Mouse (Mus musculus) embryonic stem cell, embryonic (primary cell): Measurements from ENCODE around the gene Pabpc1l.

ENCODE experiments used
- CTCF ChIA-PET, 4 experiments: fragments of 300-600 bp in 2 of 4; fragments of 350-600 bp in 2 of 4; sonication (Branson Sonifier 250); formaldehyde crosslinking; loops; one replicate each; lab custom pipeline; 2022; ENCODE audit warnings: inconsistent platforms in 2 of 4; lab: Charles Lee
- POLR2A ChIA-PET, 4 experiments: fragments of 300-600 bp in 2 of 4; fragments of 350-600 bp in 2 of 4; sonication (Branson Sonifier 250); formaldehyde crosslinking; loops; one replicate each; lab custom pipeline; 2022; ENCODE audit warnings: antibody characterized with exemption in 4 of 4, inconsistent platforms in 1 of 4; lab: Charles Lee

Gene Pabpc1l

GRCm38 (mm10) chr2:164010944-164011343 is 14.3 kb upstream of the Pabpc1l start:
- ChIA-PET CTCF (no interaction called here), POLR2A (interaction anchor here in 2 of 4 experiments (0.8 to 1.8 kb wide), 8 partner anchors 10 to 73 kb away, joined by 3 to 14 read pairs (median 3); partner anchors contain the start of genes Stk4 (in 1 of the 2) and Ywhab (in 1 of the 2))

GRCm38 (mm10) chr2:164015304-164015703 is 9.9 kb upstream of the Pabpc1l start:
- POLR2A ChIA-PET: interaction anchor here in 1 of 4 experiments (0.8 kb wide), 1 partner anchor 13 kb away, joined by 4 read pairs; no protein-coding TSS in a partner anchor

GRCm38 (mm10) chr2:164018910-164019309 is 6.3 kb upstream of the Pabpc1l start:
- POLR2A ChIA-PET: interaction anchor here in 2 of 4 experiments (0.5 to 2.6 kb wide), 4 partner anchors 10 to 660 kb away, joined by 3 to 6 read pairs (median 4); partner anchors contain the start of gene Tomm34 (in 1 of the 2)
- CTCF ChIA-PET: no interaction called here

More at GRCm38 (mm10) chr2:164015304-164015703, 9.9 kb upstream of the Pabpc1l start:
- CTCF ChIA-PET: no interaction called here

GRCm38 (mm10) chr2:164019943-164020342 is 5.3 kb upstream of the Pabpc1l start:
- ChIA-PET CTCF (interaction anchor here in 2 of 4 experiments (0.6 to 1.2 kb wide), 2 partner anchors 13 to 14 kb away, joined by 3 to 5 read pairs; no protein-coding TSS in a partner anchor), POLR2A (interaction anchor here in 3 of 4 experiments (0.7 to 2.0 kb wide), 4 partner anchors 10 to 30 kb away, joined by 3 to 6 read pairs (median 4); no protein-coding TSS in a partner anchor)

- POLR2A ChIA-PET: interaction anchor here in 1 of 4 experiments (0.7 to 1.0 kb wide), 2 partner anchors 34 to 35 kb away, joined by 3 read pairs; no protein-coding TSS in a partner anchor
- CTCF ChIA-PET: interaction anchor here in 1 of 4 experiments (1.1 kb wide), 1 partner anchor 234 kb away, joined by 3 read pairs; no protein-coding TSS in a partner anchor
These were observed 3.1 kb upstream of the Pabpc1l start for GRCm38 (mm10) chr2:164022104-164022503.

- ChIA-PET CTCF (no interaction called here), POLR2A (interaction anchor here in 1 of 4 experiments (1.0 kb wide), 1 partner anchor 18 kb away, joined by 3 read pairs; no protein-coding TSS in a partner anchor)
These were observed 5.9 kb downstream of the Pabpc1l start for GRCm38 (mm10) chr2:164031147-164031546.

GRCm38 (mm10) chr2:164032973-164033372 is 7.7 kb downstream of the Pabpc1l start:
- POLR2A ChIA-PET: no interaction called here
- CTCF ChIA-PET: interaction anchor here in 1 of 4 experiments (0.6 to 1.6 kb wide), 3 partner anchors 12 to 478 kb away, joined by 4 to 5 read pairs (median 5); no protein-coding TSS in a partner anchor

GRCm38 (mm10) chr2:164036520-164037019 is 11.3 kb downstream of the Pabpc1l start:
- CTCF ChIA-PET: interaction anchor here (0.5 to 1.1 kb wide), 8 partner anchors 11 to 446 kb away, joined by 3 to 8 read pairs (median 3); partner anchors contain the start of gene Pabpc1l (in 2 of the 4)
- POLR2A ChIA-PET: interaction anchor here in 3 of 4 experiments (0.5 to 1.5 kb wide), 7 partner anchors 9 to 486 kb away, joined by 3 to 4 read pairs (median 3); partner anchors contain the start of genes Tomm34 (in 2 of the 3) and Pabpc1l (in 1 of the 3)

- ChIA-PET POLR2A (no interaction called here), CTCF (no interaction called here)
These were observed 13.3 kb downstream of the Pabpc1l start for GRCm38 (mm10) chr2:164038407-164039028.

- POLR2A ChIA-PET: interaction anchor here in 1 of 4 experiments (0.7 kb wide), 1 partner anchor 317 kb away, joined by 3 read pairs; no protein-coding TSS in a partner anchor
- CTCF ChIA-PET: no interaction called here
These were observed 15.7 kb downstream of the Pabpc1l start for GRCm38 (mm10) chr2:164040949-164041348.

- ChIA-PET CTCF (no interaction called here), POLR2A (interaction anchor here in 1 of 4 experiments (0.7 kb wide), 1 partner anchor 317 kb away, joined by 3 read pairs; no protein-coding TSS in a partner anchor)
These were observed 16.3 kb downstream of the Pabpc1l start for GRCm38 (mm10) chr2:164041523-164041922.

GRCm38 (mm10) chr2:164047197-164047690 is 22.0 kb downstream of the Pabpc1l start:
- CTCF ChIA-PET: no interaction called here
- POLR2A ChIA-PET: interaction anchor here in 2 of 4 experiments (1.2 to 1.6 kb wide), 3 partner anchors 11 to 24 kb away, joined by 3 to 7 read pairs (median 4); partner anchors contain the start of gene Tomm34 (in 1 of the 2)

- ChIA-PET POLR2A (interaction anchor here in 1 of 4 experiments (1.2 to 1.7 kb wide), 3 partner anchors 16 to 47 kb away, joined by 3 to 6 read pairs (median 4); partner anchors contain the start of genes Stk4 and Tomm34), CTCF (no interaction called here)
These were observed 28.5 kb downstream of the Pabpc1l start for GRCm38 (mm10) chr2:164053767-164054166.

GRCm38 (mm10) chr2:164054671-164055070 is 29.4 kb downstream of the Pabpc1l start:
- ChIA-PET POLR2A (interaction anchor here in 2 of 4 experiments (0.6 to 1.7 kb wide), 4 partner anchors 12 to 433 kb away, joined by 3 to 6 read pairs (median 3); partner anchors contain the start of gene Stk4 (in 1 of the 2)), CTCF (interaction anchor here in 1 of 4 experiments (0.6 kb wide), 1 partner anchor 38 kb away, joined by 6 read pairs; no protein-coding TSS in a partner anchor)

GRCm38 (mm10) chr2:164059634-164060235 is 34.5 kb downstream of the Pabpc1l start:
- CTCF ChIA-PET: no interaction called here
- POLR2A ChIA-PET: interaction anchor here in 3 of 4 experiments (0.6 to 6.1 kb wide), 8 partner anchors 10 to 344 kb away, joined by 3 to 36 read pairs (median 4); partner anchors contain the start of genes Stk4 (in 3 of the 3), Tomm34 (in 2 of the 3) and Pabpc1l (in 1 of the 3)

GRCm38 (mm10) chr2:164070142-164070764 is 45.0 kb downstream of the Pabpc1l start, which contains the start of gene Stk4:
Gene Stk4 (plus strand): TSS chr2:164070322.
- ChIA-PET CTCF (interaction anchor here (0.5 to 1.2 kb wide), 7 partner anchors 62 to 1328 kb away, joined by 3 to 6 read pairs (median 4); partner anchors contain the start of gene Slpi (in 1 of the 4)), POLR2A (interaction anchor here in 3 of 4 experiments (0.7 to 4.3 kb wide), 35 partner anchors 10 to 1019 kb away, joined by 3 to 36 read pairs (median 4); partner anchors contain the start of genes Fitm2 (in 1 of the 3), Matn4 (in 1 of the 3), Pigt (in 1 of the 3) and Sdc4 (in 1 of the 3))
